Mouse (Mus musculus) layer of hippocampus, adult 8-10 months (tissue): ENCODE data around the gene Ltbp2. TPM values are rescaled to one million over a fixed set of nuclear protein-coding genes. Genes with fewer than 3 reads are reported as not detected.

Experiments used
- DNase-seq, 2 experiments: peaks; one replicate each; pipeline ENCODE4 v3.0.0; 2022; ENCODE audit warnings: low spot score in 2 of 2
- total RNA-seq, 4 experiments: library from RNA; stranded (reverse); gene quantifications; 2 replicates each; pipeline ENCODE4 v1.2.4; 2022

The Ltbp2 gene
- total RNA-seq, 4 experiments from 2014 or later = 0.20 to 0.33 (median 0.25) TPM; not detected in 1

GRCm38 (mm10) chr12:84806010-84806409, 70.3 kb downstream of the Ltbp2 start:
- no peak for DNase-seq

GRCm38 (mm10) chr12:84805228-84805842, 71.0 kb downstream of the Ltbp2 start:
- no peak for DNase-seq

GRCm38 (mm10) chr12:84802625-84803024, 73.7 kb downstream of the Ltbp2 start:
- DNase-seq = no peak

GRCm38 (mm10) chr12:84801532-84802110, 74.7 kb downstream of the Ltbp2 start:
- no peak for DNase-seq

GRCm38 (mm10) chr12:84800419-84800818, 75.9 kb downstream of the Ltbp2 start:
- no peak for DNase-seq

- DNase-seq = no peak
Observed at GRCm38 (mm10) chr12:84799086-84799485, 77.2 kb downstream of the Ltbp2 start.

DNA sequence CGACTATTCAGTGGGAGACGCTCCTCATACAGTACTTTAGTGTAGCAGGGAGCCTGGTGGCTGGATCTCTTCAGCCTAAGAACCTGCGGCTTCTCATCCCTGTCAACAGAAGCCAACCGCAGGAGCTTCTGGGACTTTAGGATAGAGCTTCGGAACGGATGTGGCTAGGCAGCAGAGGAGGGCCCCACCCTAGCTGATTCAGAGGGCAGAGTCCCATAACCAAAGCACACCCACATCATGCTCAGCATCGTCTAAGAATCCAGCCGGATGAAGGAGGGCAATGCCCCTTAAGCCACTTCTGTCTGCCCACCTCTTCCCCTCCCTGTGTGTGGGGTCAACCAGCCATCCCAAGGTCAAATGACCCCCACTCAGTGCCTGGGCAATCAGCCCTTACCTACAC, 81.7 kb downstream of the Ltbp2 start:
- no peak for DNase-seq

DNA sequence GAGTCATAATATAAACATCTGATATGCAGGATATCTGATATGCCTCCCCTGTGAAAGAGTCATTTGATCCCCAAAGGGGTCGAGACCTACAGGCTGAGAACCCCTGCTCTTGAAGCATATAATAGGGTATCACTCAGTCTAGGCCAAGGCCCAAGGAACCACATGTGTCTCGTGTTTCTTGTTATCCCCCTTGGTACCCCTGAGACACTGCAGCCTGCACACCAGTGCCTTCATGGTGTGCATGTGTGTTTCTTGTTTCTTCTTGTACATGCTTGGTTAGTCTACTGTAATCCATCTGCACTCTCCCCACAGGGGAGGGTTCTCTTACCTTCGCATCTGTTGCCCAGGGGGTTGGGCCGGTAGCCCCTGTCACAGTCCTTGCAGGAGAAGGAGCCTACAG, 83.7 kb downstream of the Ltbp2 start:
- no peak for DNase-seq

DNA sequence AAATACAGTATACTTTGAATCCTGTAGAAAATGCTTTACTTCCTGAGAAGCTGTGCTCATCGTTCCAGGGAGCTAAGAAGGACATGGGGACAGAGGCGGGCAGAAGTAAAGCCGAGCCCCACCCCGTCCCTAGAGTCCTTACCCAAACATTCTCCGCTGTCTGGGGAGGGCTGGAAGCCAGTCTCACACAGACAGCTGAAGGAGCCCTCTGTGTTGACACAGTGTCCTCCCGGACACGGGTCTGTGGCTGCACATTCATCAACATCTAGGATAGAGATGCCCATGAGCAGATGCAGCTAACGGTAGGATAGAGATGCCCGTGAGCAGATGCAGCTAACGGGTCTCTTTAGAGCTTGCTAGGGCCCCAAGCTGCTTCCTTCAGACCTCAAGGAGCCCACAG, 85.5 kb downstream of the Ltbp2 start:
- no peak for DNase-seq

- no peak for DNase-seq
Observed at GRCm38 (mm10) chr12:84786091-84786490, 90.2 kb downstream of the Ltbp2 start.

GRCm38 (mm10) chr12:84784604-84785381, 91.5 kb downstream of the Ltbp2 start:
- peak; percentile 77 to 89 for DNase-seq

- DNase-seq = no peak
Observed at GRCm38 (mm10) chr12:84776229-84776628, 100.1 kb downstream of the Ltbp2 start.

GRCm38 (mm10) chr12:84774376-84774775, 102.0 kb downstream of the Ltbp2 start:
- no peak for DNase-seq

DNA sequence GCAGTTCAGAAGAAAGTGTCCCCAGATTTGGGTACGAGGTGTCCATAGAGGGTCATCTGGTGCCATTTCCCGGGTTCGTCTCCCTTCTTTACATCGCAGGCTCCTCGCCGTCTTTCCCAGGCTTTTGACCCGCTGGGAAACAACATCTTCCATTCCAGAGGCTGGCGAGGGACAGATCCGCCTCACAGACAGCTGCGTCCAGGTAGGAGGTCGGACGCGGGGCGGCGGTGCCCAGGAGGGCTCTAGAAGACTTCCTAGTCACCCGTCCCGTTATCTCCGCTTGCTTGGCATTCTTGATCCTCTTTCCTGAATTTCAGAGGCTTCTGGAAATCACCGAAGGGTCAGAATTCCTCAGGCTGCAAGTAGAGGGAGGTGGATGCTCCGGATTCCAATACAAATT, 102.9 kb downstream of the Ltbp2 start:
- no peak for DNase-seq

DNA sequence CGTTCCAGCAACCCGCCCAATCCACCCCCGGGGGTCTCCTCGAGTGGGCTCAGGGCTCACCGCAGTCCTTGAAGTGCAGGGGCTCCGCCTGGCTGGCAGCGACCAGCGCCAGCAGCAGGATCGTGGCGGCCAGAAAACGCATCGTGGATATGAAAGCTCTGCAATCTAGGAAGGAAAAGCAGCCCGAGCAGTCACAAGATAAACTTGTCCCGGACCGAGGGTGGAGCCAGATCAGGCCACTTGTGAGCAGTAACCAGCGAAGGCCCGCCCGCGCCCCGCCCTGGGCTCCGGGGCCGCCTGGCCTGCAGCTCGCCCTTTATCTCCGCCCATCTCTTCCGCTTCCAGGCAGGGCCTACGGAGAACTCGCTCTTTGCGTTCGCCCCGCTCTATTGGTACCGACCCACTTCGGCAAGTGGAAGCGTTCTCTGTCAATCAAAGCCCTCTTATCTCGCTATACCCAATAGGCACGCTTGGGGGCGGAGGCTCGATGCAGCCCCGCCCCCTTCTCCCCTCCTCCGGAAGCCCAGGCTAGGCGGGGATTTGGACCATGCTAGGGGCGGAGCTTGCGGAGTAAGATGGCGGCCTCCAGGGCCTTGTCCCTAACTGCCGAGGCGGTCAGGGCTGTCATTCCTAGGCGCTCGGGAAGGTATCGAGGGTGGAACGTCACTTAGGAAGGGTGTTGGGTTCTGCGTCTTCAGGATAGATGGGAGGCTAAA, 103.4 kb downstream of the Ltbp2 start, which contains the start of the genes Npc2 and Isca2:
Gene Npc2, minus strand, starts transcription at position 427 of the 716 bp plus-strand sequence.
Gene Isca2, plus strand, starts transcription at position 526 of the 716 bp plus-strand sequence.
- DNase-seq = peak; percentile 97 to 98

- no peak for DNase-seq
Observed at GRCm38 (mm10) chr12:84771981-84772520, 104.3 kb downstream of the Ltbp2 start.

DNA sequence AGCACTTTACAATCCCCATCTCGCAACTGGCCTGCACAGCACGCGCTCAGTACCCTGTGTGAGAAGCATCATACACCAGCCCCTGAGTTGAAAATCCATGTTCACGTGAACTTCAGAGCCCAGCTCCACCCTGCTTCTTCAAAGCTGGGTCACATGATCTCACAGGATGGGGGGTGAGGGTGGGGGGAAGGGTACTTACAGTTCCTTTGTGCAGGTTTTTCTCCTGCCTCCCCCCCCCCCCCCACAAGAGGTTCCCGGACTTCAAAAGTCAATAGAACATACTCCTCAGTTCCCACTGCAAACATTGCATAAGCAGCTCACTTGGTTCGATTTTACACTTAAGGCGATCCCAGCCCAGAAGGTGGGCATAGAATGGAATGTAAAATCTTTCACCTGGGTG, 106.7 kb downstream of the Ltbp2 start:
- no peak for DNase-seq

- DNase-seq = no peak
Observed at GRCm38 (mm10) chr12:84767510-84767909, 108.8 kb downstream of the Ltbp2 start.

- no peak for DNase-seq
Observed at GRCm38 (mm10) chr12:84766113-84766735, 110.1 kb downstream of the Ltbp2 start.

DNA sequence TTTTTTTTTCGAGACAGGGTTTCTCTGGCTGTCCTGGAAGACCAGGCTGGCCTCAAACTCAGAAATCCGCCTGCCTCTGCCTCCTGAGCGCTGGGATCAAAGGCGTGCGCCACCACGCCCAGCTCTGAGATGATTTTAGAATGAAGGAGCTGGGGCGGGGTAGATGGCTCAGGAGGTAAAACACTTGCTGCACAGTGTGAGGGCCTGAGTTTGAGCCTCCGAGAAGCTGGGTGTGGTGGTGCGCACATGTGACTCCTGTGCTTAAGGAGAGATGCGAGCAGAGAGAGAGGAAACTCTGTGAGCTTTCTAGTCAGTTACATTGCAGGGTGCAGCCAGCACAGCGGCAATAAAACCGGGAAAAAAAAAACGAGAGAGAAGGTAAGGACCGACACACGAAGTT, 110.8 kb downstream of the Ltbp2 start:
- DNase-seq = no peak

- no peak for DNase-seq
Observed at GRCm38 (mm10) chr12:84764756-84765155, 111.6 kb downstream of the Ltbp2 start.
